ENCODE assay signal across 27 mouse cellular contexts in the genomic region with DNA sequence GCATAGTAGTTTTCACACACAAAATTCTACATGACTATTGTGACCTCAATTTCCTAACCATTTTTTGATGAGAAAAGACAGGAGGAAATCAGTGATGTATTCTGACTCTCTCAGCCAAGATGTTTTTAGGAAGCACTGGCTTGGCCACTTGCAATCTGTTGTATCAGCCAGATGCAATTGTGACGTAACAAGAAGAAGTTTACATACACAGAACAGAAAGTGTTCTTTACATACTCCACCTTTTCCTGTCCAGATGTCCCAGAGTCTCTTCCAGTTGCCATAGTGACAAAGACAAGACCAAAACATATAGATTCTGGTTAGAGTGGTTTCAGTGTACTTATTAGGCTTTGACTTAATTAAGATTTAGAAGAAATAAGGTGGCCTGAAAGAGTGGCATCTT. TPM values are rescaled to one million over a fixed set of nuclear protein-coding genes. Genes with fewer than 3 reads are reported as not detected.
DNase-seq lines count a peak whose midpoint lies in the region; ATAC-seq and TF ChIP-seq lines count a peak whose summit lies in the region.
"Had no signal": no experiment of that assay in that cellular context is flagged by ENCODE, and none has a peak within 500 bp of the region (broad histone marks: within the 10 kb centered on the region; RNA-seq: fewer than 3 reads in every experiment).

No protein-coding gene starts in this region.

- H3K36me3 ChIP-seq in lung, embryonic 16.5 days (ENCODE audit: control insufficient read depth, insufficient read depth, low read length): no peaks in the 10 kb centered on the region
- no peaks in the 10 kb centered on the region for H3K36me3 ChIP-seq in forebrain, embryonic 11.5 days (ENCODE audit: control insufficient read depth, insufficient read depth, low read length)
- H3K36me3 ChIP-seq in forebrain, embryonic 13.5 days (ENCODE audit: poor library complexity, severe bottlenecking): no peaks in the 10 kb centered on the region
- H3K36me3 ChIP-seq: embryonic facial prominence, embryonic 12.5 days; embryonic facial prominence, embryonic 15.5 days; heart, embryonic 12.5 days; heart, embryonic 15.5 days had no signal

- H3K4me3 ChIP-seq in lung, embryonic 16.5 days (ENCODE audit: low read length): no peak overlapping the region
- no peak overlapping the region for H3K4me3 ChIP-seq in lung, adult 2 months (replicated peaks; ENCODE audit: extremely low read depth, low read depth, low read length)
- no peak overlapping the region for H3K4me3 ChIP-seq in forebrain, embryonic 11.5 days (ENCODE audit: low read depth, low read length)
- no peak overlapping the region for H3K4me3 ChIP-seq in forebrain, embryonic 13.5 days
- H3K4me3 ChIP-seq: embryonic facial prominence, embryonic 12.5 days; embryonic facial prominence, embryonic 15.5 days; gastrocnemius, adult 2 months; heart, embryonic 12.5 days; heart, embryonic 15.5 days had no signal

- WGBS in lung, embryonic 16.5 days: 22% methylated on average over 1 of the region's 1 CpGs
- WGBS in lung, adult 2 months: 16% methylated on average over 1 of the region's 1 CpGs
- WGBS in forebrain, embryonic 11.5 days: 74% methylated on average over 1 of the region's 1 CpGs
- 74% methylated on average over 1 of the region's 1 CpGs for WGBS in forebrain, embryonic 13.5 days

- H3K27ac ChIP-seq in lung, embryonic 16.5 days (ENCODE audit: low read length): no peak overlapping the region
- no peak overlapping the region for H3K27ac ChIP-seq in forebrain, embryonic 11.5 days (ENCODE audit: low read depth, low read length)
- H3K27ac ChIP-seq in forebrain, embryonic 13.5 days: no peak overlapping the region
- H3K27ac ChIP-seq: embryonic facial prominence, embryonic 12.5 days; embryonic facial prominence, embryonic 15.5 days; gastrocnemius, adult 2 months; heart, embryonic 15.5 days; hindbrain, embryonic 14.5 days; hindbrain, postnatal 0 days had no signal

- TF ChIP-seq CTCF in lung, adult 2 months (IDR thresholded peaks at IDR 0.05; ENCODE audit: insufficient read depth, low read length): no peak

- no peak overlapping the region for H3K4me2 ChIP-seq in lung, embryonic 16.5 days (ENCODE audit: low read depth, low read length)
- no peak overlapping the region for H3K4me2 ChIP-seq in forebrain, embryonic 11.5 days (ENCODE audit: low read depth, low read length, severe bottlenecking)
- no peak overlapping the region for H3K4me2 ChIP-seq in forebrain, embryonic 13.5 days
- H3K4me2 ChIP-seq: embryonic facial prominence, embryonic 12.5 days; embryonic facial prominence, embryonic 15.5 days; heart, embryonic 12.5 days; heart, embryonic 15.5 days; hindbrain, embryonic 14.5 days had no signal

- peak; percentile 67 for ATAC-seq in lung, embryonic 16.5 days (ENCODE audit: low read depth)
- ATAC-seq in common myeloid progenitor, adult 5-6 weeks (replicated peaks; ENCODE audit: low read depth, poor library complexity, severe bottlenecking): peak; percentile 86
- ATAC-seq in megakaryocyte, adult 5-6 weeks (ENCODE audit: poor library complexity, severe bottlenecking): peak; percentile 89
- no peak for ATAC-seq in forebrain, embryonic 11.5 days (replicated peaks; ENCODE audit: low FRiP score)
- ATAC-seq in forebrain, embryonic 13.5 days: no peak
- ATAC-seq: CD4-positive, CD25-positive, alpha-beta regulatory T cell, adult 4 months; forebrain, embryonic 14.5 days; forebrain, postnatal 0 days; hindbrain, postnatal 0 days had no signal

- no peaks in the 10 kb centered on the region for H3K27me3 ChIP-seq in lung, embryonic 16.5 days (ENCODE audit: control insufficient read depth, insufficient read depth, low read depth, low read length)
- no peaks in the 10 kb centered on the region for H3K27me3 ChIP-seq in forebrain, embryonic 11.5 days (ENCODE audit: control insufficient read depth, insufficient read depth, low read length)
- no peaks in the 10 kb centered on the region for H3K27me3 ChIP-seq in forebrain, embryonic 13.5 days
- H3K27me3 ChIP-seq: embryonic facial prominence, embryonic 12.5 days; embryonic facial prominence, embryonic 15.5 days; heart, embryonic 12.5 days; heart, embryonic 15.5 days had no signal

- TF ChIP-seq POLR2A in lung, adult 2 months (IDR thresholded peaks at IDR 0.05; ENCODE audit: borderline replicate concordance, extremely low read depth, low read depth, low read length): no peak

- no peak for DNase-seq in lung, adult 2 months
- DNase-seq in ovary, postnatal 36 days (ENCODE audit: low spot score): no peak
- no peak for DNase-seq in forebrain, embryonic 11.5 days (ENCODE audit: low spot score)
- DNase-seq: adrenal gland, adult 2 months; adrenal gland, postnatal 14 days; cerebellum, adult 11-12 months; cerebellum, adult 8-10 months; cerebellum, postnatal 36 days; forebrain, postnatal 0 days; gastrocnemius, adult 2 months; gastrocnemius, postnatal 14 days; heart, adult 18-20 months; heart, postnatal 10 days; heart, postnatal 36 days had no signal

- no peaks in the 10 kb centered on the region; the same call in 1 of the 2 replicates for H3K4me1 ChIP-seq in lung, embryonic 16.5 days (replicated peaks; ENCODE audit: control insufficient read depth, insufficient read depth, low read length)
- no peaks in the 10 kb centered on the region for H3K4me1 ChIP-seq in lung, adult 2 months (ENCODE audit: control insufficient read depth, insufficient read depth, low read length)
- H3K4me1 ChIP-seq in forebrain, embryonic 11.5 days (replicated peaks; ENCODE audit: control insufficient read depth, insufficient read depth, low read length): no peaks in the 10 kb centered on the region
- no peaks in the 10 kb centered on the region for H3K4me1 ChIP-seq in forebrain, embryonic 13.5 days
- H3K4me1 ChIP-seq: embryonic facial prominence, embryonic 12.5 days; embryonic facial prominence, embryonic 15.5 days; heart, embryonic 12.5 days; heart, embryonic 15.5 days had no signal

- no peaks in the 10 kb centered on the region for H3K9me3 ChIP-seq in lung, embryonic 16.5 days (ENCODE audit: control insufficient read depth, low read length)
- no peaks in the 10 kb centered on the region for H3K9me3 ChIP-seq in forebrain, embryonic 11.5 days (ENCODE audit: control insufficient read depth, low read length)
- H3K9me3 ChIP-seq in forebrain, embryonic 13.5 days (replicated peaks): no peaks in the 10 kb centered on the region
- H3K9me3 ChIP-seq: embryonic facial prominence, embryonic 12.5 days; embryonic facial prominence, embryonic 15.5 days; heart, embryonic 12.5 days; heart, embryonic 15.5 days had no signal

- H3K9ac ChIP-seq in lung, embryonic 16.5 days (ENCODE audit: low read length): no peak overlapping the region
- no peak overlapping the region for H3K9ac ChIP-seq in forebrain, embryonic 11.5 days (ENCODE audit: low read length)
- H3K9ac ChIP-seq in forebrain, embryonic 13.5 days: no peak overlapping the region
- H3K9ac ChIP-seq: embryonic facial prominence, embryonic 12.5 days; embryonic facial prominence, embryonic 15.5 days; forebrain, postnatal 0 days; heart, embryonic 12.5 days; heart, embryonic 15.5 days; hindbrain, embryonic 14.5 days had no signal

RNA-seq across cellular contexts. Expression of gene Stxbp6, which starts 7.1 kb away (rescaled TPM):
- polyA plus RNA-seq in lung, embryonic 16.5 days (2015; fragmentation: Nextera tagmentation; extraction: Ambion mirVana): 14.2 and 16.9 TPM in 2 replicates
- polyA plus RNA-seq in lung, adult 2 months (2012; rRNA removed): 12.5 and 24.5 TPM in 2 replicates
- total RNA-seq in common myeloid progenitor, adult 5-6 weeks (2017): 0.87 and 1.6 TPM in 2 replicates
- 43.0 and 54.7 TPM in 2 replicates for total RNA-seq in megakaryocyte, adult 5-6 weeks (2015)
- 53.3 and 56.1 TPM in 2 replicates for total RNA-seq in megakaryocyte, adult 5-6 weeks (2017)
- polyA plus RNA-seq in forebrain, embryonic 11.5 days (2014; fragmentation: Nextera tagmentation; extraction: Ambion mirVana): 16.9 and 18.3 TPM in 2 replicates
- polyA plus RNA-seq in forebrain, embryonic 13.5 days (2015; fragmentation: Nextera tagmentation; extraction: Ambion mirVana): 9.9 and 13.1 TPM in 2 replicates
- total RNA-seq: MEL had no signal
- polyA plus RNA-seq: CD4-positive, CD25-positive, alpha-beta regulatory T cell, adult 4 months had no signal

Comparison
In these comparisons a context has a peak if more than half of its experiments do, and no peak if none do; other contexts are left out.
1. ATAC-seq: peak in lung, embryonic 16.5 days (single experiment), common myeloid progenitor, adult 5-6 weeks (single experiment) and megakaryocyte, adult 5-6 weeks (single experiment); none in forebrain, embryonic 11.5 days (single experiment) and forebrain, embryonic 13.5 days (single experiment).